Mouse (Mus musculus): ENCODE results near the gene Banf1. TPM values are rescaled to one million over a fixed set of nuclear protein-coding genes. Genes with fewer than 3 reads are reported as not detected.

Gene Banf1
- total and polyA plus RNA-seq, 2 experiments from 2014 or later: 120 to 340 TPM

GRCm38 (mm10) chr19:5395371-5395770 is 28.4 kb upstream of the Banf1 start:
- DNase-seq (ENCODE audit: low spot score) (no peak), ATAC-seq (ENCODE audit: insufficient read depth, low read depth) (no peak)
- no peak for TF ChIP-seq CTCF (IDR thresholded peaks at IDR 0.05; ENCODE audit: low read depth)
- no peak for TF ChIP-seq EP300 (IDR thresholded peaks at IDR 0.05; ENCODE audit: low read depth)
- 74% methylated on average over 4 of the region's 4 CpGs for WGBS
- Histone ChIP-seq H3K9me3 (replicated peaks; ENCODE audit: control insufficient read depth, low read length) (no peaks in the 10 kb centered on the region), H3K36me3 (replicated peaks; ENCODE audit: control insufficient read depth, insufficient read depth, low read length) (no peaks in the 10 kb centered on the region), H3K4me1 (ENCODE audit: control insufficient read depth, insufficient read depth) (no peaks in the 10 kb centered on the region; the same call in 1 of the 2 replicates), H3K9ac (replicated peaks; ENCODE audit: low read depth, low read length) (no peak overlapping the region), H3K4me2 (ENCODE audit: low read depth, low read length) (no peak overlapping the region), H3K27ac (ENCODE audit: low read depth) (no peak overlapping the region), H3K27me3 (ENCODE audit: control insufficient read depth, insufficient read depth, low read length) (no peaks in the 10 kb centered on the region), H3K4me3 (ENCODE audit: low read depth, low read length) (no peak overlapping the region)

- Histone ChIP-seq H3K4me2 (ENCODE audit: low read depth, low read length) (no peak overlapping the region), H3K4me1 (ENCODE audit: control insufficient read depth, insufficient read depth) (peaks cover 12% of the 10 kb centered on the region), H3K4me3 (ENCODE audit: low read depth, low read length) (no peak overlapping the region), H3K9ac (replicated peaks; ENCODE audit: low read depth, low read length) (no peak overlapping the region), H3K27ac (ENCODE audit: low read depth) (no peak overlapping the region), H3K9me3 (replicated peaks; ENCODE audit: control insufficient read depth, low read length) (no peaks in the 10 kb centered on the region), H3K27me3 (ENCODE audit: control insufficient read depth, insufficient read depth, low read length) (no peaks in the 10 kb centered on the region), H3K36me3 (replicated peaks; ENCODE audit: control insufficient read depth, insufficient read depth, low read length) (no peaks in the 10 kb centered on the region)
- DNase-seq (ENCODE audit: low spot score) (no peak), ATAC-seq (ENCODE audit: insufficient read depth, low read depth) (no peak)
- whole genome bisulfite sequencing: 51% methylated on average over 10 of the region's 10 CpGs
- TF ChIP-seq CTCF (IDR thresholded peaks at IDR 0.05; ENCODE audit: low read depth) (no peak), EP300 (IDR thresholded peaks at IDR 0.05; ENCODE audit: low read depth) (no peak)
Measured at GRCm38 (mm10) chr19:5394168-5394567, 27.2 kb upstream of the Banf1 start.

GRCm38 (mm10) chr19:5392892-5393291 is 25.9 kb upstream of the Banf1 start:
- Histone ChIP-seq H3K27ac (ENCODE audit: low read depth) (peak overlapping the region; percentile 56), H3K4me2 (ENCODE audit: low read depth, low read length) (no peak overlapping the region), H3K4me1 (ENCODE audit: control insufficient read depth, insufficient read depth) (peaks cover 15% of the 10 kb centered on the region), H3K36me3 (replicated peaks; ENCODE audit: control insufficient read depth, insufficient read depth, low read length) (no peaks in the 10 kb centered on the region), H3K27me3 (ENCODE audit: control insufficient read depth, insufficient read depth, low read length) (no peaks in the 10 kb centered on the region), H3K9me3 (replicated peaks; ENCODE audit: control insufficient read depth, low read length) (no peaks in the 10 kb centered on the region), H3K9ac (replicated peaks; ENCODE audit: low read depth, low read length) (no peak overlapping the region), H3K4me3 (ENCODE audit: low read depth, low read length) (no peak overlapping the region)
- TF ChIP-seq CTCF (IDR thresholded peaks at IDR 0.05; ENCODE audit: low read depth) (no peak), EP300 (IDR thresholded peaks at IDR 0.05; ENCODE audit: low read depth) (no peak)
- no peak for ATAC-seq (ENCODE audit: insufficient read depth, low read depth)
- WGBS: 14% methylated on average over 4 of the region's 4 CpGs
- peak; percentile 35 for DNase-seq (ENCODE audit: low spot score)

GRCm38 (mm10) chr19:5390416-5390815 is 23.4 kb upstream of the Banf1 start:
- H3K9me3 ChIP-seq (replicated peaks; ENCODE audit: control insufficient read depth, low read length): no peaks in the 10 kb centered on the region
- peaks cover 25% of the 10 kb centered on the region for H3K4me1 ChIP-seq (ENCODE audit: control insufficient read depth, insufficient read depth)
- H3K36me3 ChIP-seq (replicated peaks; ENCODE audit: control insufficient read depth, insufficient read depth, low read length): peaks cover 4% of the 10 kb centered on the region
- no peaks in the 10 kb centered on the region for H3K27me3 ChIP-seq (ENCODE audit: control insufficient read depth, insufficient read depth, low read length)
- H3K9ac ChIP-seq (replicated peaks; ENCODE audit: low read depth, low read length): peak overlapping the region; percentile 91; the same call in 1 of the 2 replicates
- DNase-seq (ENCODE audit: low spot score) (no peak), ATAC-seq (ENCODE audit: insufficient read depth, low read depth) (no peak)
- 54% methylated on average over 8 of the region's 8 CpGs for WGBS
- H3K4me3 ChIP-seq (ENCODE audit: low read depth, low read length): peak overlapping the region; percentile 93; the same call in 1 of the 2 replicates
- H3K4me2 ChIP-seq (ENCODE audit: low read depth, low read length): peak overlapping the region; percentile 85
- no peak for TF ChIP-seq CTCF (IDR thresholded peaks at IDR 0.05; ENCODE audit: low read depth)
- TF ChIP-seq EP300 (IDR thresholded peaks at IDR 0.05; ENCODE audit: low read depth): no peak
- H3K27ac ChIP-seq (ENCODE audit: low read depth): peak overlapping the region; percentile 88; the same call in 1 of the 2 replicates

- peak; percentile 30 for DNase-seq (ENCODE audit: low spot score)
- peaks cover 25% of the 10 kb centered on the region for H3K4me1 ChIP-seq (ENCODE audit: control insufficient read depth, insufficient read depth)
- 20% methylated on average over 12 of the region's 12 CpGs for WGBS
Measured at GRCm38 (mm10) chr19:5389647-5390046, 22.7 kb upstream of the Banf1 start.

More at GRCm38 (mm10) chr19:5389647-5390046, 22.7 kb upstream of the Banf1 start:
- Histone ChIP-seq H3K4me2 (ENCODE audit: low read depth, low read length) (peak overlapping the region; percentile 85), H3K9me3 (replicated peaks; ENCODE audit: control insufficient read depth, low read length) (no peaks in the 10 kb centered on the region), H3K27me3 (ENCODE audit: control insufficient read depth, insufficient read depth, low read length) (no peaks in the 10 kb centered on the region), H3K9ac (replicated peaks; ENCODE audit: low read depth, low read length) (peak overlapping the region; percentile 91), H3K27ac (ENCODE audit: low read depth) (peak overlapping the region; percentile 88), H3K36me3 (replicated peaks; ENCODE audit: control insufficient read depth, insufficient read depth, low read length) (peaks cover 11% of the 10 kb centered on the region), H3K4me3 (ENCODE audit: low read depth, low read length) (peak overlapping the region; percentile 93)
- ATAC-seq (ENCODE audit: insufficient read depth, low read depth): no peak
- no peak for TF ChIP-seq EP300 (IDR thresholded peaks at IDR 0.05; ENCODE audit: low read depth)
- TF ChIP-seq CTCF (IDR thresholded peaks at IDR 0.05; ENCODE audit: low read depth): no peak
